Mouse (Mus musculus) thymus, postnatal 14 days (tissue): ENCODE measurements around the gene T.
"Not testable (repeated sequence)": the region's sequence is repeated elsewhere in the genome, so short reads cannot be mapped to it uniquely, and the experiment has no call there.

Experiments used
- DNase-seq: peaks from one replicate; pipeline ENCODE4 v3.0.0; 2021

Gene T

DNA sequence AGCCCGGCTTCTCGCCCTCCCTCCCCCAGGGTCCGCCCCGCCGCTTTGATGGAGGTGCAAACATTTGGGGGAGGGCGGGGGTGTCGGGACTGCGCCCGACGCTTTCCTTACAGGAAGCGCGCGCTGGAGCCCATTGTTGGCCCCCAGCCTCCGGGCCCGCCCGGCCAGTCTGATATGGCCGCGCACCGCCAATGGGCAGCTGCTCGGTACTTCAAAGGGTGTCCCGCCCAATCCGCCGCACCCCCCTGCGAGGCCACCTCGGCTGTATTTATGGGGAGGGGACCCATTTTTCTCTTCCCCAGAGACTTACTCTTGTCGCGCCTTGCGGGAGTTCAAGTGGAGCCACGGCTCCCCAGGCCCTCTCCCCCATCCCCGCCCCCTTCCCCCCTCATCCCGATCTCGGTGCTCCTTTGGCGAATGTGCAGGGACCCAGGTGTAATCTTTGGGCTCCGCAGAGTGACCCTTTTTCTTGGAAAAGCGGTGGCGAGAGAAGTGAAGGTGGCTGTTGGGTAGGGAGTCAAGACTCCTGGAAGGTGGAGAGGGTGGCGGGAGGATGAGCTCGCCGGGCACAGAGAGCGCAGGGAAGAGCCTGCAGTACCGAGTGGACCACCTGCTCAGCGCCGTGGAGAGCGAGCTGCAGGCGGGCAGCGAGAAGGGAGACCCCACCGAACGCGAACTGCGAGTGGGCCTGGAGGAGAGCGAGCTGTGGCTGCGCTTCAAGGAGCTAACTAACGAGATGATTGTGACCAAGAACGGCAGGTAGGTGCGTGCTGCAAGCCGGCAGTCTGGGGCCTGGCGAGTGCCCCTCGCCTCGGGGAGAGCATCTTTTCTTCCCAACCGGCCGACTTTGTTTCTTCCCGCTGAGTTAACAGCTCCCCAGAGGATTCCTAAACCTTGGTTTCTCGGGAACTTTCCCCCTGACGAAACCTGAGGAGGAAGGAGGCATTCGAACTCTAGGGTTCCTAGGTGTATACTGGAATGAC, at the start of gene T:
T (plus strand) TSS at position 446 of the 983 bp plus-strand sequence.
- no peak for DNase-seq

DNA sequence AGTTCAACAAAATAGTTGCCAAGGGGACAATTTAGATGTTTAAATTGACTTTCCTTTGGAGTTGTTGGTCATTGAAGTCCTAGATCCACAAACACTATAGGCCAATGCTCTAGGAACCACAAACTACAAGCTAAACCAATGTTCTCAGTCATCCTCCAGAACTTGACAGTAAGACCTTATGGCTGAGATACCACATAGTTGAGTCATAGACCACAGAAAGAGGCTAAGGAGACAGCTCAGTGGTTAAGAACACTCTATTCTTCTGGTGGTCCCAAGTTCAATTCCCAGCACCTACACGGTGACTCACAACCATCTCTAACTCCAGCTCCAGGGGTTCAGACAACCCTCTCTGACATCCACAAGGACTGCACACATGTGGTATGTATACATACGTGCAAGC, 48.8 kb upstream of the T start:
- no peak for DNase-seq

DNA sequence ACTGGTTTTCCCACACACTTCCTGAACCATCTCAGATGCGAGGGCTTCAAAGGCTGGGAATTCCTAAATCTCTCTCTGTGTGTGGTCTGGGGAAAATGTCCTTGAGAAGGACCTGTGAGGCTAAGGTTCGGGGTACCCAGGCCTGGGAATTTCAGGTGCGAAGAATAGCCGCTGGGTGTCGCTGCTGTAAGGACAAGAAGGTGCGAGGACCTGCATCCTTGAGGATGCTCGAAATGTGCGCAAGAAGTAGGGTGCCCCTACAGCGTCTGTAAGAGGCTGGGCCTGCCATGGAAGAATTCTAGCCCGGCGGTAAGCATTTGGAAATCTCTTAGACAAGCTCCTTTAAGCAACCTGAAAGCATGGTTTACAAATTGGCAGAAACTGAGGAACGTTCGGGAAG, 45.8 kb upstream of the T start:
- peak; percentile 62 for DNase-seq

DNA sequence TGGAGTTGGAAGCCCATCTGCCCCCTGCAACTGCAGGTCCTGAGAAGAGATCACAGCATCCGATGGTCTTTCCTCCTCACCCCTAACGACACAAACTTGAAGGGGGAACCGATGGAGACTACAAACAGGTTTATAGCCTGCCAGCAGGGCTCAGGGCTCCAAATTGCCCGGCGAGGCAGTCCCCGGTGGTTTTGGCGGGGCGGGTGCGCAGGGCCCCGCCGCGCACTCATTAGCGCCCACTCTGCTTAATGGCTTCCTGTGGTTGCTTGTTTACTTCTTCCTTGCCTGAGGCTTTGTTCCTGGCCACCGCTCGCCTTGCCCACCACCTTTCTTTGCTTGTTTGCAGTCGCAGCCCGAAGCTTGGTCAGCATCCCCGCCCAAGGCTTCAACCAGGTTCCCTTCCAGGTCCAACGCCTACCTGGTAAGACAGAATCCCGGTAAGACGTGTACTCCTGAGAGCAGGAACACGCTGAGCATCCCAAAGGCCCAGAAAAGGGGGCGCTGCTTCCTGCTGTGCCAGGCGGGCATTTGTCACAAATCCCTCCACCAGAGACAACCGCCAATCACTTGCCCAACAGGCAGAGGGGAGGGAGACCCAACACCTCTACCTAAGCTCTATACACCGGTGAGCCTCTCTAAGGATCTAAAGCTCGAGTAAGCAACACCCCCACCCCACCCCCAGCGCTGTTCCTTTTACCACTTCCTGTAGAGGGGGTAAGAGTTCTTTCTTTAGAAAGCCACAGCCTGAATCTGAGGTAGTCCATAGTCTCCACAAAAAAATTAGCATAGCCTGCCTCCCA, 45.0 kb upstream of the T start:
- peak; percentile 33 for DNase-seq

DNA sequence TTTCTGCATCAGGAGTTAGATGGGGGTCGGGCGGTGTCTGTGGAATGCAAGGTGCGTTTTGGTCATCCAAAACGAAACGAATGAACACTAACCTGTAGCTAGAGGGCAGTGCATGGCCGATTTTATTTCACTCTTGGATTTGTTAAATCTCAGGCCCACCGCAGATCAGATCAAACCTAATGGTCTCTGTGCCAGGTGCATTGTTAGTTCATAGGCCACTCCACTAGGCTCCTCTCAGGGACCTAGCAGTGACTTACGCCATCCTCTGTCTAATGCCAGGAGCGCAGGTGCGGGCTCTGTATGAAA, 44.5 kb upstream of the T start:
- no peak for DNase-seq

DNA sequence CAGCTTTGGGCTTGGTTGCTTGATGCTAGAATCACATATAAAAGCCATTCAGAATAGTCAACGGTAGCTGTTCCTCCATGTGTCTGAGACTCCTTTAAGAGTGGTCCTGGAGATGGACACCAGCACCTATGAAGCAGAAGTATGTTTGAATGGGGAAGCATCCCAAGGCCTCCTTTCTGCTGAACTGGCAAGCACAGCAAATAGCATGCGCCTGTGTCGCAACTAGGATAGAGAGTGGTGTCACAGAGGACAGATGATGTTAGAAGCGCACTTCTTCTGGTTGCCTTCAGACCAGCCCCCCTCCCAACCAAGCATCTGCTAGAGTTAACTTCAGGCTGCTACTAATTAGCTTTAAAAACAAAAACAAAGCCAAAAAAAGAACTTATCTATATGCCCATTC, 43.7 kb upstream of the T start:
- DNase-seq: no peak

DNA sequence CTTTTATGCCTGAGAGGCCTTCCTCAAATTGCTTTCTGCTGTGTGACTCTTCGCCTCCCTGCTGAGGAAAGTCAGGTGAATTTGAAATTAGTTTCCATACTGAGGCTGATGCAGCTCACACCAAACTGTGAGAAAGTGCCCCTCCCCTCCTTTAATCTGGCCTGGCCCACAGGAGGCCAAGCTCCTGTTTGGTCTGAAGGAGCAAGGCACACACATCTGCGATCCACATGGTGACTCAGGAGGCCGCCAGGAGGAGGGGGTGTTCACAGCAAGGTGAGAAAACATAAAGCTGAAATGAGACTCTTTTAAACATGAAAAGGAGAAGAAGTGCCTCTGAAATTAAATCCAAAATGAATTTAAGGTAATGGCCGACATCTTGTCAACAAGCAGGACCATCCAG, 37.9 kb upstream of the T start:
- no peak for DNase-seq

DNA sequence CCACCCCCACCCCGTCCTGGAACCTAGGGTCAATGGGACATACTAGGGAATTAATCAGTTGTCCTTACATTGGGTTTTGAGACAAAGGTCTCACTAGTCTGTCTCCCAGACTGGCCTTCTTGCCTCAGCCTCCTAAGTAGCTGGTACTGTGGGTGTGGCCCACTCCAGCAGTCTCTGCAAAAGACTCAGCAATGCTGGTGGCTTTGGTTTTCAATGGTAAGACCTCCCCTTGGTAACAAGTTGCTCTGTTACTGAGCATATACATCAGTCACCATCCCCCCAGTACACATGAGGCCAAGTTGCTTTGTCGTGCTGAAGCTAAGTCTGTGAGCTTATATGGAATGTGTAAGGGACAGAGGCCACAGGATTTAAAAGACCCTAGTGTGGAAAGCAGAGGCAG, 36.3 kb upstream of the T start:
- DNase-seq: no peak

DNA sequence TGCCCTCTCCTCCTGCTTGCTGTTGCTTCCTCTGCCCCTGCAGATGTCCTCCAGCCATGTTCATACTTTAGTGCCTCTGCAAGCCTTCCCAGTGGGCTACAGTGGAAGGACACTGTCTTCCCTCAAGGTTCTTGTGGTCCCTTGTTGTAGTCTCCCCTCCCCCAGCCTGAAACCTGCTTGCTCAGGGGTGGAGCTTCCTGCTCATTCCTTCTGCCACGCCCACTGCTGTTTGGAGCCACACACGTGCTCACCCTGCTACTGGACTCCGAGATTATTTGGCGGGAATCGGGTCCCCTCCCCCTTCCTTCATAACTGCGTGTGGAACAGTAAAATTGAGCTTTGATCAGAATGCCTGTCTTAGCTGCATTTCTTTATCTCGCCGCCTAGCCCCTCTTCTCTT, 30.3 kb upstream of the T start:
- DNase-seq: not testable (repeated sequence)

DNA sequence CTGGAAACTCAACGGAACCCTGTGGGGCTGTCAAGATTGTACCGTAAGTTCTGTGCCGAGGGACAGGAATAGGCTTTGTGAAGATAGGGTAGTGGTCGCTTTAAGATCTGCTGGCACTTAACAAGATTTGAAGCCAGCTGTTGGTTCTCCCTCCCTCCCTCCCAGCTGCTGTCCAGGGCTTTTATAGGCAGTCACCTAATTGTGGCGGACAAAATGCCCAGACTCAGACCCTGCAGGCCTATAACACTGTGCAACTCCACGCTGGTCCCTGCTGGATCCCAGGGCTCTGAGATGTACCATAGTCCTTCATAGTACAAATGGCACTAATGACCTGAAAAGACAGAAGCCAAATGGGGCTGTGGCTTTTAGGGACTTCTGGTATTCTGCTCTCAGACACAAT, 27.9 kb upstream of the T start:
- no peak for DNase-seq

DNA sequence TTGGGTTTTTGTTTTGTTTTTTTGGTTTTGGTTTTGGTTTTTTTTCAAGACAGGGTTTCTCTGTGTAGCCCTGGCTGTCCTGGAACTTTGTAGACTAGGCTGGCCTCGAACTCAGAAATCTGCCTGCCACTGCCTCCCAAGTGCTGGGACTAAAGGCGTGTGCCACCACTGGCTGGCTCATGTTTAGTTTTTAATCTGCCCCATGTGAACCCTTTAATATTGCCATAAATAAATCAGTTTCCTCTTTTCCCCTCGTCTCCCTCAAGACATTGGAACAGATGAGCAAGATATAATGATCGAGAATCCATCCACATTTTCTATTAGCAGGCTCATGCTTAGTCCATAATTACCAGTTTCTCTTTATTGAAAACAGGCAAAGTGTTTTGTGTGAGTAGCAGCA, 26.2 kb upstream of the T start:
- not testable (repeated sequence) for DNase-seq

DNA sequence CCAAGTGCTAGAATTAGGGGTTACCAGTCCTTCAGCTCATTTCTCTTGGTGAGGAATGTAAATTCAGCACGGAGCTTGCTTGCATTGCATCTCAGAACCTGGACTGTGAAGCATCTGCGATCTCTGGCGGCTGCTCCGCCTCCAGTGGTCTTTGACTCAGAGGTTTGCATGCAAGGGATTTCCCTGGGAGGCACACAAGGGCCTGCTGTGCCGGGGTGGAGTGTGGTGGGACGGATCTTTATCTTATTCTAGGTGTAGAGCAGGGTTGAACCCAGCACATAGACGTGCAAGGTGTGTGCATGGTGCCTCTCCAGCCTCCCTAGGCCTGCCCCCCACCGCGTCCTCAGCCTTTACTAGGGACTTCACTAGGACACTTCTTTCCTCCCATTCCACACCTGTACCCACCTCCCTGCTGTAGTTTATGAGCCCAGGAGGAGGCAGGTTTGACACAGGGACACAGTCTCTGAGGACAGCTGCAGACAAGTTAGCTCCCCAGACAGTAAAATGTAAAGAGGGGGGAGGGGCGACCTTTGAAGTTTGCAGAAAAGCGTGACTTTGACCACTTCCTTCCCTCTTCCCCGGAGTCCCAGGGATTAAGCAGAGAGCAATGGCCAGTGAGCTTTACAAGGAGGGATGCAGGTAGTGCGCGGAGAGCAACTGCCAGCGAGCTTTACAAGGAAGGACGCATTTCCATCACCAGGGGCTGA, 25.5 kb upstream of the T start:
- DNase-seq: peak; percentile 44

DNA sequence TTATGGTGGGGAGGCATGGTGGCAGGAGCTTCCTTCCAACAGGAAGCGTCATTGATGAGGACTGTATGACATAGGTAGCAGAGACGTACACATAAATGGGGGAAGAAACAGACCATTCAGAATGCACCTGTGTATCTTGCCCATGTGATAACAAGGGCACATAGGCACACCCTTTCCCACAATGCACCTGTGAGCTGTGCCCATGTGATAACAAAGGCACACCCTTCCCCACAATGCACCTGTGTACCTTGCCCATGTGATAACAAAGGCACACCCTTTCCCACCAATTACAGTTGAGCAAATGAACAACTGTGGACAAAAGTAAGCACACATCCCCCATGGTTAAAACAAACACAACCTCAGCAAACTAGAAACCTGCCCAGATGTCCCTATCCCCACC, 23.9 kb upstream of the T start:
- DNase-seq: no peak

DNA sequence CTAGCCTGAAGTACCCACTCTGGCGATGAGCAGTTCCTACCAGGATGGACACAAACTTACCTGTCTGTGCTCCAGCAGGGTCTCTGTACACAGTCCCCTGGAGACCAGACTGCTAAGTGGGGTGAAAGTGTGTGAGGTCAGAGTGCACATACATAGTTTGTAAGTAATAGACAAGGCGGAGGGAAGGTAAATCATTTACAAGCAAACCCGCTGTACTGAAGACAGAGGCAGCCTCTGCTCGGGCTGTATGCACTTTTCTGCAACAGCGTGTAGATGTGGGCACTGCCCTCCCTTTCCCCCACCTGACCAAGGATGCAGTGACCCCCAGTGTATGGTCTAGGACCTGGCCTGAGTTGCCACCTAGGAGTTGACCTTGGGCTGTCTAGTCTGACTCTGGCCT, 20.6 kb upstream of the T start:
- DNase-seq: no peak

DNA sequence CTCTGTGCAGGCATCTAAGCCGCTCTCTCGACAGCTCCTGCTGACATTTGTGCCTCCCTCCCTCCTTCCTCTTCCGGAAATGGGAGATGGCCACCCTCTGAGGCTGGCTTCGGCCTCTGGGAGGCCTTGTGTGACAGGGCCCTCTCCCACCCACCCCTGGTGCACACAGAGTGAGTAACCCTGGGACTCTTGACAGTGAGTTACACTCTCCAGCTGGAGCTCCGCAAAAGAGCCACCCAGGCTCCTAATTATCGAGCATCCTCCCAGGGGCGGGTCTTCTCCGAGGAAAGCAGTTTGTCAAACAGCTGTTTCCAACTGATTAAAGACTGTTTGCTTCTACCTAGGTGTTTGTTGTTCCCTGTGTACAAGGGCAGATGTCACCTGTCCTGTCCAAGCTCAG, 18.7 kb upstream of the T start:
- DNase-seq: no peak

DNA sequence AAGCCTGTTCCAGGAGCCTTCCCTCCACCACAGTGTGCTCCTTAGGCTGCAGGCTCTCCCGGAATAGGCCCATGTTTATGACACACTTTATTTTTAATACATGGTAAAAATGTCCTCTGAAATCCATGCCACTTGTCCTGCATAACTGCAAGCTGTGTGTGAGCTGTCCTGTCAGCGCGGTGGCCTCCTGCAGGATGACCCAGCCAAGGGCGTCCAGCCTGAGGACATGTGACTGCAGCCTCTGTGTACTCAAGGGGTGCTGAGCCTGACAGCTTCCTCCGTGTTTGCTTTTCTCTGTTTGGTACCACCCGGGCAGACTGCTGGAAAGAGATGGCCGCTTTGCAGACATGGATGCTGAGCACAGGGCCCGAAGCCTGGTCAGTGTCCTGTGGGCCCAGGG, 17.4 kb upstream of the T start:
- no peak for DNase-seq

DNA sequence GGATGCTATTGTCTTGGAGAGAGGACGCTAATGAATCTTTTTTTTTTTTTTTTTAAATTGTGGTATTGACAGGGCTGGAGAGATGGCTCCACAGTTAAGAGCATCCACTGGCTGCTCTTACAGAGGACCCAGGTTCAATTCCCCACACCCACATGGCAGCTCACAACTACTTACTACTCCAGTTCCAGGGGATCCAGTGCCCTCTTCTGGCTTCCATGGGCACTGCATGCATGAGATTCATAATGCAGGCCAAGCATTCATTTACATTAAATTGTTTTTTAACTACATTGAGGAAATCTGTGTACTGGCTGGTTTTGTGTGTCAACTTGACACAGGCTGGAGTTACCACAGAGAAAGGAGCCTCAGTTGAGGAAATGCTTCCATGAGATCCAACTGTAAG, 13.5 kb upstream of the T start:
- peak; percentile 32 for DNase-seq

DNA sequence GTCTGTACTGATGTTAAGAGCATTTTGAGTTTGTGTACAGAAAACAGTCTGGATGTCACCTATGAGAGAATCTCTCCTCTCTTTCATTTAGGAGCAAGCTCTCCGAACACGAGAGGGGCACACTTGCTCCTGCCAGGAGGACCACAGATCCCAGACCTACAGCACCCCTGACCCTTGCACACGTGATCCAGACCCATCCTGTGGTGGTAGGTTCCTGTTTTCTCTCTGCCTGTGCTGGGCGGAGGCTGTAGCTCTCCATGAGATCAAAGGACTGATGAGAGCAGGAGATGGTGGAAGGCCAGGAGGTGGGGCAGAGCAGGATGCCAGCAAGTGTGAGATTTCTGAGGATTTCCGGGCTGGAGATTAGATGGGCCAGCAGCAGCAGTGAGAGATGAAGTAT, 12.7 kb upstream of the T start:
- DNase-seq: no peak

DNA sequence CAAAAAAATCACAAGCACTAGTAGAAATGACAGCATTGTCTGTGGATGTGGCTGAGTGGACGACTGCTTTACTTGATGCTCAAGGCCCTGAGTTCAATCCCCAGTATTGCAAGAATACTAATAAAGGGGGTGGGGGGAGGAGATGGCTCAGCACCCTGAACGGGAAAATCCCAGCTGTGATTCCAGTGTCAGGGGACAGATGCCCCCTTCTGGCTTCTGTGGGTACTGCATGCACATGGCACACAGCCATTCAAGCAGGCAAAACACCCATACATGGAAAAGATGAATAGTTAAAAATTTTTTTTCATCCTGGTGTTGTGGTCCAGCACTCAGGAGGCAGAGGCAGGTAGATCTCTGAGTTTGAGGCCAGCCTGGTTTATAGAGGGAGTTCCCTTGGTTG, 10.9 kb upstream of the T start:
- DNase-seq: peak; percentile 45

DNA sequence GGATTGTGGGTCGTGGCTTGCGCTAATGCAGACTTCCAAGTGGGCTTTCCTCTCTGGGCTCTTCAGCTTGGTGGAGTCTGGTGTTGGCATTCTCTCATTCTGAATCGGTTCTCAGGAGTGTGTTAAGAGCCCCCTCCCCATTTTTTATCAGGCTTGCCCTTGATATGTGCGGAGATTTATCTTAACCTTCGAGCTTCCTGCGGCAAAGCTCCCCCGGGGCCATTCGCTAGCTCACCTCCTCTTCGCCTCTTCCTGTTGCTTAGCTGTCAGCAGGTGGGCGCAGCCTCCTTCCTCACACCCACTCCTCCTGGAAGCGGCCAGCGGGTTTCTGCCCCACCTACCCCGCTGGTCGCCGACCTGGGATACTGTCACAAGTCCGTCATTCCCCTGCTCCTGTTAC, 4.8 kb upstream of the T start:
- no peak for DNase-seq

DNA sequence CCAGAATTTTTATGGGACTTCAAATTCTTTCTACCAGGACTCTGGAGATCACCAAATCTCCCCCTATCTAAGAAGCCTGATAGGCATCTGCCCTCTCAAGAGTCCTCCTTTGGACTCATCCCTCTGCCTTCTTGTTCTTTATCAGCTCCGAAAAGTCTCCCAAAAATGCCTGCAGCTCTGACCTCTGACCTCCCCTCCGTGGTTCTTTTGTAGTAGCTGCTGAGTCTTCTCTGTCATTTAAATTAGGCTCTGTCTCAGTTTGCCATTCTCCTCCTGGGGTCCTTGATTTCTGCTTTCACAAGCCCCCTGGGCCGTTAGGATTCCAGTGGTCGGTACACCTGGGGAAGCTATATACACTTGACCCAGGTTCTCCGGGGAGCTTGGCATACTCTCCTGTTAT, 4.3 kb upstream of the T start:
- DNase-seq: no peak

DNA sequence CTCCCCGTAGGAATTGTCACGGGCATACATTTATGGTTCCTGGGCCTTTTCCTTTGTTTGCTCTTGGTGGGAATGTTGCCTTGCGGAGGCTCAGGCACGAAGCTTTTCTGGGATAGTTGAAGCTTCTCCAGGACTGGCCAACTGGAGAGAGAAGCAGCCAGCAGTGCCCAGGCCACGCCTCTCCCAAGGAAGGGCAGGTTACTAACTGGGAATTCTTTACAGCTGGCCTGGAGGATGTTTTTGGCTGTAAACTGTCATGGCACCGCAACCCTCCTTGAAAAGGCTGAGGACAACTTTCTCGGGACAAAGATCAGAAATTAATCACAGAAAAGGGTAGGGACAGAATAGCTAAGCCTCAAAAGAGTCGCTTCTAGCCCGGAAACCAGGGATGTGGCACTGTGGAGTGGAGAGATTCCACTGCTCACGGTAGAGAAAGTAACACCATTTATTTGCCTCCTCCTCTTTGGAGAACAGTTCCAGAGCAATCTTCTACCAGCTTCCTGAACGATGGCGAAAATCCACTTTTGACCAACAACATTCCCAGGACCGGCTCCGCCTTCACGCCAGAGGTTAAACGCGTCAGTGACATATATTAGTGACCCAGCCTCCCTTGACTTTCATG, 1.9 kb upstream of the T start:
- no peak for DNase-seq
